Mouse (Mus musculus) midbrain, embryonic 15.5 days (tissue): ENCODE results near the gene Opn5. TPM values are rescaled to one million over a fixed set of nuclear protein-coding genes. Genes with fewer than 3 reads are reported as not detected.
A peak's percentile ranks its signal among the peaks of the same experiment; 100 is the strongest.

ENCODE experiments used
- ATAC-seq: fragments of 200-750 bp; cut with Nextera tagmentation; replicated peaks from 2 replicates; pipeline ENCODE4 v1.8.0; 2017; ENCODE audit warnings: moderate TSS enrichment
- H3K27ac ChIP-seq: fragments of 300-500 bp; sonication (generic); 2 replicates; pipeline ENCODE4 v1.5.1; 2015; ENCODE audit warnings: mild to moderate bottlenecking, inconsistent platforms
- H3K27me3 ChIP-seq: fragments of 300-500 bp; sonication (generic); replicated peaks from 2 replicates; pipeline ENCODE4 v1.6.1; 2015; ENCODE audit warnings: inconsistent platforms
- H3K36me3 ChIP-seq: fragments of 300-500 bp; sonication (generic); replicated peaks from 2 replicates; pipeline ENCODE4 v1.6.1; 2015; ENCODE audit warnings: inconsistent platforms
- H3K4me1 ChIP-seq: fragments of 300-500 bp; sonication (generic); 2 replicates; pipeline ENCODE4 v1.6.1; 2015; ENCODE audit warnings: inconsistent platforms
- H3K4me2 ChIP-seq: fragments of 300-500 bp; sonication (generic); 2 replicates; pipeline ENCODE4 v1.6.1; 2015; ENCODE audit warnings: inconsistent platforms, mild to moderate bottlenecking, moderate library complexity
- H3K4me3 ChIP-seq: fragments of 300-500 bp; sonication (generic); 2 replicates; pipeline ENCODE4 v1.5.1; 2015; ENCODE audit warnings: mild to moderate bottlenecking, inconsistent platforms
- H3K9ac ChIP-seq: fragments of 300-500 bp; sonication (generic); 2 replicates; pipeline ENCODE4 v1.6.1; 2015; ENCODE audit warnings: mild to moderate bottlenecking, inconsistent platforms
- H3K9me3 ChIP-seq: fragments of 300-500 bp; sonication (generic); 2 replicates; pipeline ENCODE4 v1.6.1; 2016; ENCODE audit warnings: inconsistent platforms
- WGBS: fragments of 180-500 bp; shearing (Covaris S2); methylation state at CpG from one replicate; pipeline ENCODE4 v1.1.7; 2015; ENCODE audit warnings: mixed read lengths; 5-methylcytosine and 5-hydroxymethylcytosine counted together
- polyA plus RNA-seq: library from polyadenylated mRNA; unstranded; fragments of >200 nt; fragmentation: Nextera tagmentation; extraction: Ambion mirVana; gene quantifications from 2 replicates; pipeline ENCODE4 v1.2.1, GENCODE M21; 2015

Gene Opn5
- polyA plus RNA-seq, 1 experiment from 2014 or later = 0.22 TPM

DNA sequence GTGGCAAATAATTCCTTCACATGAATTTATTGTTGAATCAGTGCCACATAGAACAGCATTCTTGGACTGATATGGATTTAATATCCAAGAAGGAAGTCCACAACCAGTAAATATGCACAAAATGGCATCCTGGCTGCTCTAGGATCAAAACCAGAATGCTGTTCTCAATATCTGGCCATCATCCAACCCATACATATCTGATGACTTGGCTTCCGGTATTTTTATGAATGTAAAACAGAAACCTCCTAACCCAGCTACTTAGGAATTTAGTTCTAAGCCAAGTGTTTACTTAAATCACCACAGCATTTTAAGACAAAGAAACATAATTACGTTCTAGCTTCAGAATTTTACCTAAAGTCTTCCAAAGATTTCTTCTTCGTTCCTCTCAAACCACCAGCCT lies 31.0 kb downstream of the Opn5 start:
- no peaks in the 10 kb centered on the region for H3K36me3 ChIP-seq
- no peak overlapping the region for H3K4me2 ChIP-seq
- ATAC-seq = no peak
- H3K27ac ChIP-seq = no peak overlapping the region
- H3K4me1 ChIP-seq = peaks cover 9% of the 10 kb centered on the region
- no peaks in the 10 kb centered on the region for H3K9me3 ChIP-seq
- WGBS = 87% methylated on average over 3 of the region's 3 CpGs
- H3K27me3 ChIP-seq = no peaks in the 10 kb centered on the region
- H3K4me3 ChIP-seq = no peak overlapping the region
- no peak overlapping the region for H3K9ac ChIP-seq

DNA sequence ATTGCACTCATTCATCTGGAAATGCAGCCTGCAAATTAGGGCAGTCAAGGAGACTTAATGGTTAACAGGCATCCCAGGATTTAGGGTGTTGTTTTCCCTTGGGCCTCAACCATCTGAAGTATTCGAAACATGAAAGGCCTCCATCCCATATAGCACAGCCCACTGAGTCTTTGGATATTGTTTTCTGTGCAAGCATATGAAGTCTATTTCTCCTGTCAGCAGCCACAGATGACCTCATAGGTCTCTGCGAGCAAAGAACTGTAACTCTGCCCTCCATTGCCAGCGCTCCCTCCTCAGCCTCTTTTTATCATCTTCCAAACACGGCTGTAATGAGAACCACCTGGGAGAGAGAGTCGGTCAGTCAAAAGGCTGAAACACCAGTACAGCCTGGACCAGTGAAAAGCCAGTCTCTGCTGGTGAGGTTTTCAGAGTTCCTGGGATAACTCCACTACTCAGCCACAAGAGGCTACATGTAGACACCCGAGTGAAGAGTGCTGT lies 34.5 kb downstream of the Opn5 start:
- ATAC-seq = no peak

GRCm38 (mm10) chr17:42573786-42574185 lies 37.4 kb downstream of the Opn5 start:
- no peak for ATAC-seq
- H3K9me3 ChIP-seq = no peaks in the 10 kb centered on the region
- H3K27me3 ChIP-seq = no peaks in the 10 kb centered on the region
- no peaks in the 10 kb centered on the region for H3K4me1 ChIP-seq
- H3K4me3 ChIP-seq = no peak overlapping the region
- no peak overlapping the region for H3K4me2 ChIP-seq
- H3K27ac ChIP-seq = no peak overlapping the region
- H3K36me3 ChIP-seq = no peaks in the 10 kb centered on the region
- 78% methylated on average over 8 of the region's 8 CpGs for WGBS
- H3K9ac ChIP-seq = no peak overlapping the region

More for the DNA sequence above, 34.5 kb downstream of the Opn5 start:
- 61% methylated on average over 6 of the region's 6 CpGs for WGBS
- Histone ChIP-seq H3K27ac (no peak overlapping the region), H3K36me3 (no peaks in the 10 kb centered on the region), H3K4me3 (no peak overlapping the region), H3K4me1 (no peaks in the 10 kb centered on the region), H3K9ac (no peak overlapping the region), H3K9me3 (no peaks in the 10 kb centered on the region), H3K27me3 (no peaks in the 10 kb centered on the region), H3K4me2 (no peak overlapping the region)

GRCm38 (mm10) chr17:42549578-42549977 lies 61.6 kb downstream of the Opn5 start:
- Histone ChIP-seq H3K36me3 (no peaks in the 10 kb centered on the region), H3K9ac (no peak overlapping the region), H3K4me2 (no peak overlapping the region), H3K4me3 (no peak overlapping the region), H3K27ac (no peak overlapping the region), H3K4me1 (no peaks in the 10 kb centered on the region), H3K9me3 (no peaks in the 10 kb centered on the region), H3K27me3 (no peaks in the 10 kb centered on the region)
- 87% methylated on average over 2 of the region's 2 CpGs for WGBS
- ATAC-seq = no peak

DNA sequence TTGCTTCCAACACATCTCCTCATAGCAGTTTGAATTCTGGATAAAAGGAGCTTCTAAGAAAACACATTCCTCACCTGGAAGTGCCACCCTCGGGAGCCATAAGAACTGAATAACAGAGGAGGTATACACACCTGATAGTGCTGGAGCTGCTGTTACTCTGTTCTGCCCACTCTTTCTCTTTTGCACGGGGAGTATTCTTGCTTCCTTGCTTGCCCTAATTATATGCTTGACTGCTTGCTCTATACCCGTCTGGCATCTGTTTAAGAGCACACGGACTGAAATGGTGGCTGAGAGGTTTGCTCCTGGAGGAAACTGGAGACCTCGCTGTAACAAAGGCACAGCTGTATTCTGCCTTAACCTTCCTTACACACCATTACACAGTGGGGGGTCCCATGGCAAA lies 81.0 kb downstream of the Opn5 start:
- Histone ChIP-seq H3K4me2 (no peak overlapping the region), H3K27ac (no peak overlapping the region), H3K4me1 (no peaks in the 10 kb centered on the region), H3K36me3 (no peaks in the 10 kb centered on the region), H3K27me3 (no peaks in the 10 kb centered on the region), H3K4me3 (no peak overlapping the region), H3K9me3 (no peaks in the 10 kb centered on the region), H3K9ac (no peak overlapping the region)
- ATAC-seq = peak; percentile 45; the same call in 1 of the 2 replicates
- 29% methylated on average over 5 of the region's 5 CpGs for WGBS

- H3K4me2 ChIP-seq = peak overlapping the region; percentile 9; the same call in 1 of the 2 replicates
- 0 out of 2 replicates have a peak overlapping the region, but pooled peaks have one; percentile 34 for H3K27ac ChIP-seq
- no peaks in the 10 kb centered on the region for H3K27me3 ChIP-seq
- H3K9ac ChIP-seq = no peak overlapping the region
- H3K9me3 ChIP-seq = no peaks in the 10 kb centered on the region
- H3K36me3 ChIP-seq = no peaks in the 10 kb centered on the region
- no peak overlapping the region for H3K4me3 ChIP-seq
- ATAC-seq = peak; percentile 87
- WGBS = 38% methylated on average over 9 of the region's 9 CpGs
- H3K4me1 ChIP-seq = peaks cover 8% of the 10 kb centered on the region
Observed at GRCm38 (mm10) chr17:42509356-42510262, 101.6 kb downstream of the Opn5 start.

Other genes with a start within 250 kb of the Opn5 start
- gene Adgrf4, start 80.9 kb upstream of the Opn5 start, polyA plus RNA-seq = 0.15 and 0.25 TPM in 2 replicates
- gene Adgrf2, start 130.8 kb upstream of the Opn5 start, polyA plus RNA-seq = 0.08 and 0.12 TPM in 2 replicates